In genomic region chr5:105585929-105586328, GRCm38 (mm10) we compare ENCODE assay signal across 9 mouse cellular contexts.
DNase-seq lines count a peak whose midpoint lies in the region; ATAC-seq and TF ChIP-seq lines count a peak whose summit lies in the region.
"Had no signal": no experiment of that assay in that cellular context is flagged by ENCODE, and none has a peak within 500 bp of the region (broad histone marks: within the 10 kb centered on the region; RNA-seq: fewer than 3 reads in every experiment).

No protein-coding gene starts in this region.

- no peak overlapping the region for H3K4me2 ChIP-seq in intestine, embryonic 14.5 days (ENCODE audit: low read length)
- no peak overlapping the region for H3K4me2 ChIP-seq in intestine, postnatal 0 days (replicated peaks; ENCODE audit: low read depth)
- no peak overlapping the region for H3K4me2 ChIP-seq in embryonic facial prominence, embryonic 15.5 days (replicated peaks)
- H3K4me2 ChIP-seq in limb, embryonic 15.5 days = no peak overlapping the region

- no peak overlapping the region for H3K9ac ChIP-seq in intestine, embryonic 14.5 days (ENCODE audit: low read length)
- no peak overlapping the region for H3K9ac ChIP-seq in intestine, postnatal 0 days (ENCODE audit: low read depth, low read length)
- H3K9ac ChIP-seq in embryonic facial prominence, embryonic 15.5 days = no peak overlapping the region
- no peak overlapping the region for H3K9ac ChIP-seq in limb, embryonic 15.5 days

- no peaks in the 10 kb centered on the region for H3K27me3 ChIP-seq in intestine, embryonic 14.5 days (replicated peaks; ENCODE audit: control insufficient read depth, insufficient read depth, low read length)
- no peaks in the 10 kb centered on the region for H3K27me3 ChIP-seq in intestine, postnatal 0 days (replicated peaks; ENCODE audit: control insufficient read depth, insufficient read depth, low read length)
- H3K27me3 ChIP-seq in embryonic facial prominence, embryonic 15.5 days = no peaks in the 10 kb centered on the region
- H3K27me3 ChIP-seq in limb, embryonic 15.5 days = no peaks in the 10 kb centered on the region

- ATAC-seq in intestine, embryonic 14.5 days (replicated peaks; ENCODE audit: low FRiP score, low TSS enrichment, low read depth) = no peak
- ATAC-seq in intestine, postnatal 0 days = no peak
- no peak for ATAC-seq in embryonic facial prominence, embryonic 15.5 days (ENCODE audit: insufficient number of reproducible peaks, low FRiP score, low TSS enrichment, low read depth)
- ATAC-seq in limb, embryonic 15.5 days (ENCODE audit: insufficient number of reproducible peaks, low FRiP score, low TSS enrichment, low read depth) = no peak

- H3K36me3 ChIP-seq in intestine, embryonic 14.5 days (ENCODE audit: control insufficient read depth, insufficient read depth, low read length) = no peaks in the 10 kb centered on the region
- no peaks in the 10 kb centered on the region for H3K36me3 ChIP-seq in intestine, postnatal 0 days (ENCODE audit: control insufficient read depth, insufficient read depth)
- H3K36me3 ChIP-seq in embryonic facial prominence, embryonic 15.5 days = no peaks in the 10 kb centered on the region
- H3K36me3 ChIP-seq in limb, embryonic 15.5 days = peaks cover under 1% of the 10 kb centered on the region; the same call in 1 of the 2 replicates

- peak overlapping the region; percentile 64 for H3K27ac ChIP-seq in intestine, embryonic 14.5 days (ENCODE audit: low read depth)
- no peak overlapping the region for H3K27ac ChIP-seq in intestine, postnatal 0 days (ENCODE audit: low read depth, low read length)
- H3K27ac ChIP-seq in embryonic facial prominence, embryonic 15.5 days (replicated peaks) = peak overlapping the region; percentile 71
- peak overlapping the region; percentile 77 for H3K27ac ChIP-seq in limb, embryonic 15.5 days

- 64% methylated on average over 4 of the region's 4 CpGs for WGBS in intestine, embryonic 14.5 days
- 61% methylated on average over 4 of the region's 4 CpGs for WGBS in intestine, postnatal 0 days
- WGBS in embryonic facial prominence, embryonic 15.5 days = 63% methylated on average over 4 of the region's 4 CpGs
- WGBS in limb, embryonic 15.5 days = 73% methylated on average over 4 of the region's 4 CpGs

- DNase-seq in intestine, embryonic 14.5 days (ENCODE audit: low spot score) = no peak
- DNase-seq in NIH3T3 (ENCODE audit: low read depth) = peak; percentile 35
- DNase-seq in urinary bladder, postnatal 10 days (ENCODE audit: low spot score) = no peak
- no peak for DNase-seq in ovary, adult 18-20 months (ENCODE audit: low spot score)
- no peak for DNase-seq in right cerebral cortex, postnatal 10 days (ENCODE audit: low spot score in 2 of 2)
- DNase-seq: gastrocnemius, postnatal 36 days had no signal

- no peak overlapping the region for H3K4me3 ChIP-seq in intestine, embryonic 14.5 days (ENCODE audit: low read depth, low read length)
- H3K4me3 ChIP-seq in intestine, postnatal 0 days (ENCODE audit: low read depth, low read length) = no peak overlapping the region
- no peak overlapping the region for H3K4me3 ChIP-seq in embryonic facial prominence, embryonic 15.5 days (replicated peaks)
- H3K4me3 ChIP-seq in limb, embryonic 15.5 days = no peak overlapping the region

- H3K9me3 ChIP-seq in intestine, embryonic 14.5 days (ENCODE audit: control insufficient read depth, low read length) = no peaks in the 10 kb centered on the region
- no peaks in the 10 kb centered on the region for H3K9me3 ChIP-seq in intestine, postnatal 0 days (ENCODE audit: control insufficient read depth)
- no peaks in the 10 kb centered on the region for H3K9me3 ChIP-seq in embryonic facial prominence, embryonic 15.5 days (replicated peaks)
- no peaks in the 10 kb centered on the region for H3K9me3 ChIP-seq in limb, embryonic 15.5 days

- peaks cover 23% of the 10 kb centered on the region for H3K4me1 ChIP-seq in intestine, embryonic 14.5 days (replicated peaks; ENCODE audit: control insufficient read depth, insufficient read depth, low read length)
- H3K4me1 ChIP-seq in intestine, postnatal 0 days (replicated peaks; ENCODE audit: control insufficient read depth, insufficient read depth, low read length) = no peaks in the 10 kb centered on the region
- H3K4me1 ChIP-seq in embryonic facial prominence, embryonic 15.5 days = no peaks in the 10 kb centered on the region
- H3K4me1 ChIP-seq in limb, embryonic 15.5 days = peaks cover 9% of the 10 kb centered on the region; the same call in 1 of the 2 replicates

- no peak for TF ChIP-seq CTCF in intestine, postnatal 0 days (IDR thresholded peaks at IDR 0.05; ENCODE audit: low read depth)
